Mouse (Mus musculus): Measurements from ENCODE around the gene Gypa. TPM values are rescaled to one million over a fixed set of nuclear protein-coding genes. Genes with fewer than 3 reads are reported as not detected.

Gene Gypa
- 3.9 and 22.8 TPM in 2 replicates for total RNA-seq (2017)

GRCm38 (mm10) chr8:80493523-80494345 is at the start of gene Gypa:
Gene Gypa (plus strand): TSS chr8:80493781.
- peak; percentile 22 to 71; a peak in 2 of 4 replicates for ATAC-seq (replicated peaks in 1 of 2; ENCODE audit: insufficient read depth in 1 of 2, low FRiP score in 2 of 2, low TSS enrichment in 1 of 2, low read depth in 1 of 2, poor library complexity in 2 of 2, severe bottlenecking in 2 of 2)

DNA sequence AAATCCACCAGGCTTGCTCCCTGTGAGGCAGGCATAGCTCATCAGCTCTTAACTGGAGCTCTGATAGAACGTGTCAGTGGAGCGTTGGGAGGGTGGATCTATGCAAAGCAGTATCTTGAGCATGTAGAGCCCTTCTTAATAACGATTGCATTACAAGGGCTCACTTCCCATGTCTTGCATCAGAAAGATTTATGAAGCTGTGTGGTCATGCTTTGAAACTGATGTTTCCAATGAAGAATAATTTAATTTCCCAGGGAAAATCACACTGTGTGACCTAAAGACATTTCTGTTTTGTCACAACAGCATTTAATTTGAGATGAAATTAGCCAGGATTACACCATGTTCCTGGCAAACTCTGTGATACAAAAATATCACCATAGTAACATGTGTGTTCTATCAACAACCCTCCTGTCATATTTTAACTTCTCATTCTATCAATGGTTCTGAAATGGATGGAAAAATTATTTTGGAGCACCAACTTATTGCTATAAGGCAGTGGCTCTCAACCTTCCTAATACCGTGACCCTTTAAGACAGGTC is 49.0 kb upstream of the Gypa start:
- ATAC-seq (replicated peaks in 1 of 2; ENCODE audit: insufficient read depth in 1 of 2, low FRiP score in 2 of 2, low TSS enrichment in 1 of 2, low read depth in 1 of 2, poor library complexity in 2 of 2, severe bottlenecking in 2 of 2): no peak

- ATAC-seq (replicated peaks in 1 of 2; ENCODE audit: insufficient read depth in 1 of 2, low FRiP score in 2 of 2, low TSS enrichment in 1 of 2, low read depth in 1 of 2, poor library complexity in 2 of 2, severe bottlenecking in 2 of 2): no peak
Observed at GRCm38 (mm10) chr8:80447217-80447616, 46.4 kb upstream of the Gypa start.

DNA sequence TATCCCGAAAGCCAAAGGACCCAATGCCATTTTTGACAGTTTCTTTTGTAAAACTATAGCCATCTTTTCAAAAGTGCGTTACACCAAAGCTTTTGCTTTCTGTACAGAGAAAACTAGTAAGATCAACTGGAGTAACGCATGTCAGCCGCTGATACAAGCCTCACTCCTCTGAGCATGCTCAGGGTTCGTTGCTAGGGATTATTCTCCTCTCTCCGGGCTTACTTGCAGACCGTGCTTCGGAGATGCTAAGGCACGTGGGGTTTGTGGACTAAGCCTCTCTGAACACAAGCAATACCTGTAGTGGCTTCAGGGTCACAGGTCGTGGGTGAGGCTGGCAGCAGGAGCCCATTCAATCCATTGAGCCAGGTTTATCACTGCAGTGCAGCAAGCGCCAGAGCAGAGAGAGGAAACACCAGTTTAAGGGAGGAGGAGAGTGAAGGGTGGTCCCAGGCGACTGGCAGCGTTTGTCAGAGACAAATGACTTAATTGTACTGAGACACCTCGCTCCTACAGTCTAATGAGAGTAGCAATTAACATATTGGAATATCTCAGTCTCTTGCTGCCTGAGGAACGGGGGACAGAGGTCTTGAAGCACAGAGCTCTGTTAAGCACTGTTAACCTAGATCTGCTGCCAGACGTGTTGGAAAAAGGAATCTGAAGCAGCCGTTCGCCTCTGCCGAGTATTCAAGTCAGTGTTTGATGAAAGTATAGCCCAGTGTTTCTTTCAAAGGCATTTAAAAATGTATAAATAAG is 41.5 kb upstream of the Gypa start:
- ATAC-seq (replicated peaks in 1 of 2; ENCODE audit: insufficient read depth in 1 of 2, low FRiP score in 2 of 2, low TSS enrichment in 1 of 2, low read depth in 1 of 2, poor library complexity in 2 of 2, severe bottlenecking in 2 of 2): no peak

DNA sequence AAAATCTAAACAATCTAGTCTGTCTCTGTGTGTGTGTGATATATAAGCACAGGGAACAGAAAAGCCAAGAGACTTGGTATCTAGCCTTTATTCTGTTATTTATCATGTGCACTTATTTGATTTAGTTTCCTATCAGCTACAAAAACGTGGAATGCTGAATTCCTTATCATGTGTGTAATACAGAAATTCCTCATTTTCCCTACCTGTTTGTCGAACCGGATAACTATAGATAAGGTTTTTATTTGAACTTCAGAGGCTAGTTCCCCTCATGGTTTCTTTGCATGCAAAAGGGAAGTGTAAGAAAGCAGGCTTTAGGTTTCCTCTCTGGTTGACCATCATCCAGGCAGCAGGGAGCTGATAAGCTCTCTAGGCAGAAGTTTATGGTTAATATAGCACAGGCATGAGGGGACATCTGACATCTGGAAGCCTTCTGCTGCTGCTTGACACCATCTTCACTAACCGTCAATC is 30.1 kb upstream of the Gypa start:
- peak; percentile 90 to 94 for ATAC-seq (replicated peaks in 1 of 2; ENCODE audit: insufficient read depth in 1 of 2, low FRiP score in 2 of 2, low TSS enrichment in 1 of 2, low read depth in 1 of 2, poor library complexity in 2 of 2, severe bottlenecking in 2 of 2)

- peak in 1 of 2 experiments; percentile 67; a peak in 1 of 4 replicates for ATAC-seq (replicated peaks in 1 of 2; ENCODE audit: insufficient read depth in 1 of 2, low FRiP score in 2 of 2, low TSS enrichment in 1 of 2, low read depth in 1 of 2, poor library complexity in 2 of 2, severe bottlenecking in 2 of 2)
Observed at GRCm38 (mm10) chr8:80474971-80475370, 18.6 kb upstream of the Gypa start.

- ATAC-seq (replicated peaks in 1 of 2; ENCODE audit: insufficient read depth in 1 of 2, low FRiP score in 2 of 2, low TSS enrichment in 1 of 2, low read depth in 1 of 2, poor library complexity in 2 of 2, severe bottlenecking in 2 of 2): no peak
Observed at GRCm38 (mm10) chr8:80478156-80478555, 15.4 kb upstream of the Gypa start.

DNA sequence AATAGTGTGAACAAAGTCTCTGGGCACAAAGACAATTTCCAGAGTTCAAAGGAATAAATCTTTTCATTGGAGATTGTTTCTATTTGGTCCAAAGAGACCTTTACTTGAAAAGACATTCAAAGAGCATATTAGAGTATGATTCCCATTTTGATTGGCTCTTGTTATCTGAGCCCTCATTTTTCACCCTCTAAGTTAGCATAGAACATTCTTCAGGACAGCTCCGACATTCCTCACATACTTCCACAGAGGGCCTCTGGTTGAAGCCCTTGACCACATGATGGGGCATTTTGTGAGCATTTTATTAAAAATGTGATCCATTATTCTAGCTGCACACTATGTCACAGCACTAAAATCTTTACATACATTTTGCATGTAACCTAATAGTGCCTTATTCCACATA is 14.5 kb upstream of the Gypa start:
- ATAC-seq (replicated peaks in 1 of 2; ENCODE audit: insufficient read depth in 1 of 2, low FRiP score in 2 of 2, low TSS enrichment in 1 of 2, low read depth in 1 of 2, poor library complexity in 2 of 2, severe bottlenecking in 2 of 2): no peak

- ATAC-seq (replicated peaks in 1 of 2; ENCODE audit: insufficient read depth in 1 of 2, low FRiP score in 2 of 2, low TSS enrichment in 1 of 2, low read depth in 1 of 2, poor library complexity in 2 of 2, severe bottlenecking in 2 of 2): no peak
Observed at GRCm38 (mm10) chr8:80482173-80482572, 11.4 kb upstream of the Gypa start.

- peak in 1 of 2 experiments; percentile 58; a peak in 1 of 4 replicates for ATAC-seq (replicated peaks in 1 of 2; ENCODE audit: insufficient read depth in 1 of 2, low FRiP score in 2 of 2, low TSS enrichment in 1 of 2, low read depth in 1 of 2, poor library complexity in 2 of 2, severe bottlenecking in 2 of 2)
Observed at GRCm38 (mm10) chr8:80482822-80483774, 10.5 kb upstream of the Gypa start.

DNA sequence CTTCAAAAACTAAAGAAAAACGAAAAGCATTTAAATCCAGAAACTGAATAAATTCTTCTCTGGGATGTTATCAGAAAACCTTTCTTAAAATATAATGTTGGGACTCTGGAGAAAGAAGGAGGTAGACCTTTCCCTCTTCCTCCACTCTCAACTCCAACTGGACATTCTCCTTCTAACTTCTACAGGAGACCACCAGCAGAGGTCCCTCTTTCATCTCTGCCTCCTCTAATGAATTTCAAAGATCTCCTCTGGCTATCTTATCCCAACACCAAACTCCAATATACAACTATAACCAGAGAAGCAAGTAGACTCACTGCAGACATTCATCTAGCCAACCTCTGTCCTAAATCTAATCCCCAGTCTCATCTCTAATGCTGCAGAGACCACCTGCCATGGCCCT is 2.0 kb upstream of the Gypa start:
- ATAC-seq (replicated peaks in 1 of 2; ENCODE audit: insufficient read depth in 1 of 2, low FRiP score in 2 of 2, low TSS enrichment in 1 of 2, low read depth in 1 of 2, poor library complexity in 2 of 2, severe bottlenecking in 2 of 2): no peak

DNA sequence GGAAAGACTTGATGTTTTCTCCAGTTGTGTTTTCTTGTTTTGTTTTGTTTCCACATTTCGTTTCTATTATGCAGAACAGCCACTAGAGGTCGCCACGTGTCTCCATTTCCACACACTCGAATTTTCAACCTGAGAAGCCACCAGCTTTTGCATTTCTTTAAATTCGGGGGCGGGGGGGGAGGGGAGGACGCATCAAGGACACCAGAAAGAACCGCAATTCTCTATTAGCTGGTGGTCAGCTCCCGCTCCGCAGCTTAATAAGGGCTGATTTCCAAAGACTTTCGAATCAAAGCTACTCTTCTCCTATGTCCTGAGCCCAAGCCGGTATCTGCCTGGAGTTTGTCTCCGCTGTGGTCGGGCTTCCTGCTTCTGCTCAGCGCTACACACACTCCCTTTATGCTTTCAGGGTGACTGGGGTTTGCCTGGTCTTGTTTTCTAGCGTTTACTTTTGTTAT is 567 bp upstream of the Gypa start:
- peak; percentile 59 to 61; a peak in 3 of 4 replicates for ATAC-seq (replicated peaks in 1 of 2; ENCODE audit: insufficient read depth in 1 of 2, low FRiP score in 2 of 2, low TSS enrichment in 1 of 2, low read depth in 1 of 2, poor library complexity in 2 of 2, severe bottlenecking in 2 of 2)

- ATAC-seq (replicated peaks in 1 of 2; ENCODE audit: insufficient read depth in 1 of 2, low FRiP score in 2 of 2, low TSS enrichment in 1 of 2, low read depth in 1 of 2, poor library complexity in 2 of 2, severe bottlenecking in 2 of 2): no peak
Observed at GRCm38 (mm10) chr8:80494346-80494660, 722 bp downstream of the Gypa start.

GRCm38 (mm10) chr8:80494819-80495218 is 1.2 kb downstream of the Gypa start:
- no peak for ATAC-seq (replicated peaks in 1 of 2; ENCODE audit: insufficient read depth in 1 of 2, low FRiP score in 2 of 2, low TSS enrichment in 1 of 2, low read depth in 1 of 2, poor library complexity in 2 of 2, severe bottlenecking in 2 of 2)

DNA sequence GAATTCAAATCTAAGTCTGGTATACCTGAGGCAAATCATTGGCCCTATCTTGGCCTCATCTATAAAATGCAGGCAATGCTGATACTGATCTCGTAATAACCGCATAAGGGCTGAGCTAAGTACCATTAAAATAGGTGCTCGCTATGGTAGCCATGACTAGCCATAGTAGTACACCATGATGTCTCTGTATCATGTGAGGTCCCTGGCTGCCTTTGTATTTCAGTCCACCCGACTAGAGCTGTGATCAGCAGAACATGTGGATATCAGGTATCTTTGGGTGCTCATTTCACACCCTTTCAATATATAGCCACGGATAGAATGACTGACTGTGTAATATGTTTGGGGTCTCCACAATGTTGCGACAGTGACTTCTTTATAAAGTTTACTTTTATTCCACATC is 1.9 kb downstream of the Gypa start:
- no peak for ATAC-seq (replicated peaks in 1 of 2; ENCODE audit: insufficient read depth in 1 of 2, low FRiP score in 2 of 2, low TSS enrichment in 1 of 2, low read depth in 1 of 2, poor library complexity in 2 of 2, severe bottlenecking in 2 of 2)

GRCm38 (mm10) chr8:80497323-80497722 is 3.7 kb downstream of the Gypa start:
- no peak for ATAC-seq (replicated peaks in 1 of 2; ENCODE audit: insufficient read depth in 1 of 2, low FRiP score in 2 of 2, low TSS enrichment in 1 of 2, low read depth in 1 of 2, poor library complexity in 2 of 2, severe bottlenecking in 2 of 2)

DNA sequence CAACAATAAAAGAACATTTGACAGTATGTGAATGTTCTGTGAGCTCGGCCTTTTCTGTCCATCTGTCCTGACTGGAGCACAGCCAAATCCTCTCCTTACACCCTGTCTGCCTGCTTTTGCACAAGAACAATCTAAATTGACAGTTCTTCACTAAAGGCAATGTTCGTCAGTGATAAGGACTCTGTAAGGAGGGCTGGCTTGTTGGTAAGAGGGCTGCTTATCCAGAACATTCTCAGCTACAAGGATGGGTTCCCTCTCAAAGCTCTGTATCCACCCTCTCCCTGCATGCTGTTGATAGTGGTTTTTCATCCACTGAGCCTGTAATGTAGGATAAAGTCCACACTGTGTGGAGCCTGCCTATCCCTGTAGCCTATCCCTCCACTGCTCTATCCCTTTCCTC is 6.7 kb downstream of the Gypa start:
- peak; percentile 46 to 51; a peak in 2 of 4 replicates for ATAC-seq (replicated peaks in 1 of 2; ENCODE audit: insufficient read depth in 1 of 2, low FRiP score in 2 of 2, low TSS enrichment in 1 of 2, low read depth in 1 of 2, poor library complexity in 2 of 2, severe bottlenecking in 2 of 2)
